Mouse (Mus musculus) liver, adult 2 months (tissue): ENCODE measurements at regions not wholly inside any gene's neighbourhood (a gene's known extent, or its start where the extent isn't known, plus 50 kb on each side); places are given as distances from the start of the nearest gene placed in this dataset.

ENCODE experiments used
- CTCF ChIP-seq: fragments of 200-500 bp; IDR thresholded peaks from 2 replicates; pipeline ENCODE4 v1.5.1; 2011; ENCODE audit warnings: low read depth, low read length, control low read depth
- POLR2A ChIP-seq: fragments of 200-500 bp; IDR thresholded peaks from 2 replicates; pipeline ENCODE4 v1.6.1; 2011; ENCODE audit warnings: low read length, control low read depth; ENCODE audit not compliant: insufficient read depth; ENCODE audit errors: extremely low read depth

DNA sequence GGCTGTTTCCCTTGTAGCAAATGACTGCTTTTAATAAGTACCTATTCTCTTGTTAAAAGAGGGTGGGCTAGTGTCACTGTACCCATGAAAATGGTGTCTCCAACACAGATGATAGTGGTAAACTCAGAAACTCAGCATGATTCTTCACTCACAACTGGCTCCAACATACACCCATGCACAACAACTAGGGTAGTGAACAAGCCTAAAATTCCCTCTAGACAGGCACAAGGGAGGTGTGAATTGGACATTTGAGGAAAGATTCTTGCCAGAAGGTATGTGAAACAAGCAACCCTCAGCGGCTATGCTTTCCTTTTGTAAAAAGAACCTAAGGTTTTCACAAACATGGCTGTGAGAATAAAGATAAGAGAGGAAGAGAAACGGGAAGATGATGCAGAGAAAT, 579.0 kb upstream of the Fam92a start:
- TF ChIP-seq CTCF (no peak), POLR2A (no peak)
